Mouse (Mus musculus) MEL (cell line): ENCODE measurements around the gene Poll.

Source experiments
- CTCF ChIP-seq, 3 experiments: IDR thresholded peaks in 2 of 3; conservative IDR thresholded peaks in 1 of 3; 2 replicates each; pipeline ENCODE4 v1.5.1; 2011 to 2012; ENCODE audit warnings: low read length in 3 of 3, low read depth in 2 of 3, mild to moderate bottlenecking in 2 of 3, improper control_type of control experiment in 1 of 3, inconsistent platforms in 1 of 3, mixed read lengths in 1 of 3, moderate library complexity in 1 of 3; ENCODE audit not compliant: control insufficient read depth in 1 of 3, insufficient read depth in 1 of 3, poor library complexity in 1 of 3, severe bottlenecking in 1 of 3
- EP300 ChIP-seq, 2 experiments: IDR thresholded peaks; 2 replicates each; pipeline ENCODE4 v1.6.1; 2011; ENCODE audit warnings: improper control_type of control experiment in 2 of 2, low read length in 2 of 2, low read depth in 1 of 2, mild to moderate bottlenecking in 1 of 2
- USF2 ChIP-seq, 2 experiments: IDR thresholded peaks; 2 replicates each; pipeline ENCODE4 v1.6.1; 2011 to 2012; ENCODE audit warnings: improper control_type of control experiment in 2 of 2, low read length in 2 of 2, borderline replicate concordance in 1 of 2, inconsistent platforms in 1 of 2, low read depth in 1 of 2, mild to moderate bottlenecking in 1 of 2; ENCODE audit not compliant: insufficient read depth in 1 of 2

GRCm38 (mm10) chr19:45597106-45597505 is 36.8 kb upstream of the Poll start:
- TF ChIP-seq USF2 (IDR thresholded peaks at IDR 0.05; ENCODE audit: borderline replicate concordance in 1 of 2, insufficient read depth in 1 of 2, low read depth in 1 of 2, low read length in 2 of 2) = no peak
- no peak for TF ChIP-seq EP300 (IDR thresholded peaks at IDR 0.05; ENCODE audit: low read depth in 1 of 2, low read length in 2 of 2)
- TF ChIP-seq CTCF (IDR thresholded peaks at IDR 0.05 in 2 of 3, conservative IDR thresholded peaks at IDR 0.05 in 1 of 3; ENCODE audit: control insufficient read depth in 1 of 3, insufficient read depth in 1 of 3, low read depth in 2 of 3, low read length in 3 of 3, poor library complexity in 1 of 3, severe bottlenecking in 1 of 3) = no peak
